Mouse (Mus musculus) olfactory bulb, adult 2 months (tissue): ENCODE measurements at regions not wholly inside any gene's neighbourhood (a gene's known extent, or its start where the extent isn't known, plus 50 kb on each side); places are given as distances from the start of the nearest gene placed in this dataset.

Experiments used
- CTCF ChIP-seq: fragments of 200-500 bp; IDR thresholded peaks from 2 replicates; pipeline ENCODE4 v1.5.1; 2012; ENCODE audit warnings: low read depth, mild to moderate bottlenecking, low read length, moderate library complexity; ENCODE audit not compliant: insufficient read depth
- POLR2A ChIP-seq: fragments of 200-500 bp; IDR thresholded peaks from 2 replicates; pipeline ENCODE4 v1.6.1; 2012; ENCODE audit warnings: mild to moderate bottlenecking, low read depth, low read length, moderate library complexity; ENCODE audit not compliant: insufficient read depth

- TF ChIP-seq POLR2A (no peak), CTCF (no peak)
Measured at GRCm38 (mm10) chr2:22028569-22028968, 198.7 kb upstream of the Myo3a start.
